Mouse (Mus musculus): ENCODE data around the gene Treml1. TPM values are rescaled to one million over a fixed set of nuclear protein-coding genes. Genes with fewer than 3 reads are reported as not detected.

The Treml1 gene
- total and polyA plus RNA-seq, 2 experiments from 2014 or later: 0.21 to 0.66 TPM

GRCm38 (mm10) chr17:48371621-48372020 lies 11.9 kb downstream of the Treml1 start:
- no peak for TF ChIP-seq CTCF (IDR thresholded peaks at IDR 0.05)
- no peak overlapping the region for H3K27ac ChIP-seq (ENCODE audit: low read depth, low read length)
- no peak overlapping the region for H3K9ac ChIP-seq (replicated peaks; ENCODE audit: low read length, poor library complexity, severe bottlenecking)
- no peaks in the 10 kb centered on the region for H3K4me1 ChIP-seq (ENCODE audit: insufficient read depth, low read length)
- H3K36me3 ChIP-seq (ENCODE audit: insufficient read depth, low read length): no peaks in the 10 kb centered on the region
- H3K9me3 ChIP-seq (ENCODE audit: low read length): no peaks in the 10 kb centered on the region
- H3K4me3 ChIP-seq (ENCODE audit: low read depth, low read length): no peak overlapping the region
- H3K27me3 ChIP-seq (ENCODE audit: insufficient read depth, low read length): no peaks in the 10 kb centered on the region
- DNase-seq (ENCODE audit: low spot score): no peak
- no peak overlapping the region for H3K4me2 ChIP-seq (ENCODE audit: low read depth, low read length, poor library complexity, severe bottlenecking)
- no peak for ATAC-seq (ENCODE audit: low FRiP score)

GRCm38 (mm10) chr17:48372987-48373386 lies 13.3 kb downstream of the Treml1 start:
- no peak overlapping the region for H3K27ac ChIP-seq (ENCODE audit: low read depth, low read length)
- no peaks in the 10 kb centered on the region for H3K4me1 ChIP-seq (ENCODE audit: insufficient read depth, low read length)
- DNase-seq (ENCODE audit: low spot score) (no peak), ATAC-seq (ENCODE audit: low FRiP score) (no peak)
- no peak overlapping the region for H3K9ac ChIP-seq (replicated peaks; ENCODE audit: low read length, poor library complexity, severe bottlenecking)
- no peaks in the 10 kb centered on the region for H3K9me3 ChIP-seq (ENCODE audit: low read length)
- 87% methylated on average over 8 of the region's 8 CpGs for WGBS
- H3K4me2 ChIP-seq (ENCODE audit: low read depth, low read length, poor library complexity, severe bottlenecking): no peak overlapping the region
- no peaks in the 10 kb centered on the region for H3K36me3 ChIP-seq (ENCODE audit: insufficient read depth, low read length)
- no peak overlapping the region for H3K4me3 ChIP-seq (ENCODE audit: low read depth, low read length)
- no peak for TF ChIP-seq CTCF (IDR thresholded peaks at IDR 0.05)
- no peaks in the 10 kb centered on the region for H3K27me3 ChIP-seq (ENCODE audit: insufficient read depth, low read length)

DNA sequence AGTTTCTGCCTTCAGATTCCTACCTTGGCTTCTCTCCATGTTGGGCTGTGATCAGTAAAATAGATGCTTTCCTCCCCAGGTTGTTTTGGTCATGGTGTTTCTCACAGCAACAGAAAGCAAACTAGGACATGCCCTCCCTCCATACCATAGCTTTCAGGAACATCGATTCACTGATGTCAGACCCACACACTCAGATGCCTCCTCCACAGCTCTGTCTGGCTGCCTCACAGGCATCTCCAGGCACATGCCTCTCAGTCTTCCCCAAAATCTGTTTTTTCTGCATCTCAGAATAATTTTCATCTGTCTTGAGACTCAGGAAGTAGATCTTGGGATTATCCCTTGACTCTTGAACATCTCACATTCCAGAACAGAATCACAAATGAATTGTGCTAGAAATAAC lies 16.4 kb downstream of the Treml1 start:
- Histone ChIP-seq H3K27me3 (ENCODE audit: insufficient read depth, low read length) (no peaks in the 10 kb centered on the region), H3K4me2 (ENCODE audit: low read depth, low read length, poor library complexity, severe bottlenecking) (no peak overlapping the region), H3K27ac (ENCODE audit: low read depth, low read length) (no peak overlapping the region), H3K36me3 (ENCODE audit: insufficient read depth, low read length) (no peaks in the 10 kb centered on the region), H3K9ac (replicated peaks; ENCODE audit: low read length, poor library complexity, severe bottlenecking) (no peak overlapping the region), H3K4me1 (ENCODE audit: insufficient read depth, low read length) (no peaks in the 10 kb centered on the region), H3K4me3 (ENCODE audit: low read depth, low read length) (no peak overlapping the region), H3K9me3 (ENCODE audit: low read length) (no peaks in the 10 kb centered on the region)
- no peak for TF ChIP-seq CTCF (IDR thresholded peaks at IDR 0.05)
- WGBS: 88% methylated on average over 1 of the region's 1 CpGs
- DNase-seq (ENCODE audit: low spot score): no peak
- ATAC-seq (ENCODE audit: low FRiP score): no peak

- no peak for TF ChIP-seq CTCF (IDR thresholded peaks at IDR 0.05)
- no peak overlapping the region for H3K4me3 ChIP-seq (ENCODE audit: low read depth, low read length)
- no peak overlapping the region for H3K9ac ChIP-seq (replicated peaks; ENCODE audit: low read length, poor library complexity, severe bottlenecking)
- ATAC-seq (ENCODE audit: low FRiP score) (no peak), DNase-seq (ENCODE audit: low spot score) (no peak)
- no peaks in the 10 kb centered on the region for H3K36me3 ChIP-seq (ENCODE audit: insufficient read depth, low read length)
- H3K4me2 ChIP-seq (ENCODE audit: low read depth, low read length, poor library complexity, severe bottlenecking): no peak overlapping the region
- no peak overlapping the region for H3K27ac ChIP-seq (ENCODE audit: low read depth, low read length)
- H3K27me3 ChIP-seq (ENCODE audit: insufficient read depth, low read length): no peaks in the 10 kb centered on the region
- H3K4me1 ChIP-seq (ENCODE audit: insufficient read depth, low read length): no peaks in the 10 kb centered on the region
- no peaks in the 10 kb centered on the region for H3K9me3 ChIP-seq (ENCODE audit: low read length)
Measured at GRCm38 (mm10) chr17:48379050-48379449, 19.3 kb downstream of the Treml1 start.

- Histone ChIP-seq H3K4me2 (ENCODE audit: low read depth, low read length, poor library complexity, severe bottlenecking) (no peak overlapping the region), H3K9ac (replicated peaks; ENCODE audit: low read length, poor library complexity, severe bottlenecking) (no peak overlapping the region), H3K4me1 (ENCODE audit: insufficient read depth, low read length) (no peaks in the 10 kb centered on the region), H3K27ac (ENCODE audit: low read depth, low read length) (no peak overlapping the region), H3K36me3 (ENCODE audit: insufficient read depth, low read length) (peaks cover 35% of the 10 kb centered on the region), H3K4me3 (ENCODE audit: low read depth, low read length) (no peak overlapping the region), H3K9me3 (ENCODE audit: low read length) (no peaks in the 10 kb centered on the region), H3K27me3 (ENCODE audit: insufficient read depth, low read length) (no peaks in the 10 kb centered on the region)
- TF ChIP-seq CTCF (IDR thresholded peaks at IDR 0.05): no peak
- WGBS: 75% methylated on average over 2 of the region's 2 CpGs
- DNase-seq (ENCODE audit: low spot score): no peak
- ATAC-seq (ENCODE audit: low FRiP score): no peak
Measured at GRCm38 (mm10) chr17:48385786-48386461, 26.2 kb downstream of the Treml1 start.

DNA sequence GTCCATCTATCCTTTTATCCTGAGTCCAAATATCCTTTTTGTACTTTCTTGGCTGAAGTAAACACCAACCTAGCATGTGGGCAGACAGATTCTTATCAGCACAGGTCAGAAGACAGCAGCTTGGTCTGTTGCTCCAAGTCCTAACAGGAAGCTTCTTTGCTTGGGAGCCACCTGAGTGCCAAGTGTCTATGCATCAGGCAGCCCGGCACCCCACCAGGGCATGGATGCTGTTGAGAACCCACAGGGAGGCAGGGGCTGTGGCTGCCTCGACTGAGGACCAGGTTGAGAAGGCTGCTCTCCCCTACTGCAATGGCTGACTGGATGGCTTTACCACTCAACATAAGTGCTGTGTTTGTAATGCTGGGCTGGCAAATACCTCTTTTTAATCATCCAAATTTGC lies 28.9 kb downstream of the Treml1 start:
- ATAC-seq (ENCODE audit: low FRiP score): no peak
- Histone ChIP-seq H3K4me2 (ENCODE audit: low read depth, low read length, poor library complexity, severe bottlenecking) (no peak overlapping the region), H3K27ac (ENCODE audit: low read depth, low read length) (no peak overlapping the region), H3K27me3 (ENCODE audit: insufficient read depth, low read length) (no peaks in the 10 kb centered on the region), H3K4me1 (ENCODE audit: insufficient read depth, low read length) (no peaks in the 10 kb centered on the region), H3K9me3 (ENCODE audit: low read length) (no peaks in the 10 kb centered on the region), H3K4me3 (ENCODE audit: low read depth, low read length) (no peak overlapping the region), H3K36me3 (ENCODE audit: insufficient read depth, low read length) (peaks cover 60% of the 10 kb centered on the region), H3K9ac (replicated peaks; ENCODE audit: low read length, poor library complexity, severe bottlenecking) (no peak overlapping the region)
- no peak for TF ChIP-seq CTCF (IDR thresholded peaks at IDR 0.05)
- DNase-seq (ENCODE audit: low spot score): no peak
- 87% methylated on average over 2 of the region's 2 CpGs for WGBS

Measured in midbrain, postnatal 0 days (tissue).